Mouse (Mus musculus) gastrocnemius, postnatal 14 days (tissue): Measurements from ENCODE around the gene Mettl26. TPM values are rescaled to one million over a fixed set of nuclear protein-coding genes. Genes with fewer than 3 reads are reported as not detected.

Experiments
- DNase-seq: peaks from one replicate; pipeline ENCODE4 v3.0.0; 2021; ENCODE audit warnings: mixed read lengths
- intact Hi-C: fragments of 180-260 bp; cut with DNase I; formaldehyde crosslinking; loops from one replicate; pipeline ENCODE4 v1.15.1; 2025; ENCODE audit warnings: low total_unique reads
- total RNA-seq, 2 experiments: library from RNA; stranded (reverse); gene quantifications; 2 replicates each; pipeline ENCODE4 v1.2.3; 2021

The Mettl26 gene
- total RNA-seq, 2 experiments from 2014 or later = 26.1 to 27.7 TPM

GRCm38 (mm10) chr17:25880196-25880910 is 5.5 kb downstream of the Mettl26 start, which contains the start of gene Wfikkn1:
Wfikkn1 (minus strand) TSS chr17:25880858.
- intact Hi-C loops = no loop called here

GRCm38 (mm10) chr17:25880913-25881641 is 6.2 kb downstream of the Mettl26 start:
- intact Hi-C loops = no loop called here
- no peak for DNase-seq

More at GRCm38 (mm10) chr17:25880196-25880910, 5.5 kb downstream of the Mettl26 start, which contains the start of gene Wfikkn1:
- DNase-seq = no peak

- intact Hi-C loops = no loop called here
- DNase-seq = no peak
These were observed 6.8 kb downstream of the Mettl26 start for GRCm38 (mm10) chr17:25881691-25882090.

DNA sequence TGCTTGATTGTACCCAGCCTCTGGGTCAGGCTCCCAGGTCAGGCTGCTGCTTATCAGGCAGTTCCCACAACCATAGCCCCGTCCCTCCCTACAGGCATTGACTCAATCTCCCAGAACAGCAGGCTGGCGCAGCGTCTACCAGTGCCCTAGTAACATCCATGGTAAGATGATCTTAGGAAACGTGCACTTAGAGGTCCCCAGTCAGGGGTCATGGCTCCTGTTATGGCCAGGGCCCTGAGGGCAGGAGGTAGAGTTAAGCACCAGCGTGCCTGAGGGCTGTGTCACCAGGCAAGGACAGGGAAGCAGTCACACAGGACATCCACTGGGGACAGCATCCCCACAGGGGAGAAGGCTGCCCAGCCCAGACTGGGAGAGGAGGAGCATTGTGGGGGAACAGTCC is 7.4 kb downstream of the Mettl26 start:
- intact Hi-C loops = no loop called here
- DNase-seq = no peak

GRCm38 (mm10) chr17:25883268-25883667 is 8.4 kb downstream of the Mettl26 start:
- intact Hi-C loops = no loop called here
- no peak for DNase-seq

- no peak for DNase-seq
- intact Hi-C loops = no loop called here
These were observed 8.9 kb downstream of the Mettl26 start for GRCm38 (mm10) chr17:25883824-25884223.

- intact Hi-C loops = no loop called here
- no peak for DNase-seq
These were observed 10.8 kb downstream of the Mettl26 start for GRCm38 (mm10) chr17:25885636-25886035.

- DNase-seq = no peak
- intact Hi-C loops = no loop called here
These were observed 11.9 kb downstream of the Mettl26 start for GRCm38 (mm10) chr17:25886806-25887205.

GRCm38 (mm10) chr17:25887467-25887866 is 12.6 kb downstream of the Mettl26 start:
- intact Hi-C loops = no loop called here
- no peak for DNase-seq

GRCm38 (mm10) chr17:25888837-25889236 is 14.0 kb downstream of the Mettl26 start:
- intact Hi-C loops = no loop called here
- DNase-seq = no peak

- intact Hi-C loops = loop anchor here (2.0 to 5.0 kb wide), 2 partner anchors 33 to 117 kb away; no protein-coding TSS in a partner anchor
- peak; percentile 69 for DNase-seq
These were observed 19.2 kb downstream of the Mettl26 start for GRCm38 (mm10) chr17:25893975-25894617.

DNA sequence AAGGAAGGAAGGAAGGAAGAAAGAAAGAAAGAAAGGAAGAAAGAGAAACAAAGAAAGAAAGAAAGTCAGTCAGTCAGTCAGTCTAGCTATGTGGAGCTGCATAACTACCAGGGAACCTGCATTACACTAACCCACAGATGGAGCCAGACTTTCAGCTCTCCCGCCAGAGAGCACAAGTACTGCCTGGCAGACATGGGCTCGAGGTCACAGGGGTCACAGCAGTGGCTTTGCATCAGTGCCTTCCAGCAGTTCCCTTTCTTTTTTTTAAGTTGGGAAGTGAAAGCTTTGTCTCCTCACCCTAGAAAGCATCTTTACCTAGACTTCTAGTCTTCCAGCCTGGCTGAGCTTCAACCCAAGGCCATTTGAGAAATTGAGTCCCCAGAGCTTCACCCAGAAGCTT is 20.5 kb downstream of the Mettl26 start:
- DNase-seq = no peak
- intact Hi-C loops = loop anchor here (2.0 kb wide), 1 partner anchor 115 kb away; no protein-coding TSS in a partner anchor

DNA sequence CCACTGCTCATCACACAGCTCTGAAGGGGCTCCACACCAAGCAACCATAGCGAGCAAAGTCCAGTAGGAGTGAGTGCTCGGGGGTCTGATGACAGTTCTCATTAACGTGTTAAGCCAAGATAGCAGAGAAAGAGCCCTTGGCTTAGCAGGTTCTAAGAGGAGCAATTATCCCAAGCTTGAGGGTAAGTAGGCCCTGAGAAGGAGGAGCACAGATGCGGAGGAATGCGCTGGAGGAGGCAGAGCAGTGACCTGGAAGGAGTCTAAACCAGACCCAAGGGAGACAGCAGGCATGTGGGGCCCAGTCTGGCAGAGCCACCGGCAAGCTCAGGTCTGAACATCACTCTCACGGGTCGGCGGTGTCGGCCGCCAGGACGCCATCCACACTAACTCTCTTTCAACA is 21.0 kb downstream of the Mettl26 start:
- intact Hi-C loops = loop anchor here (2.0 kb wide), 1 partner anchor 115 kb away; no protein-coding TSS in a partner anchor
- DNase-seq = no peak

GRCm38 (mm10) chr17:25900193-25900592 is 25.3 kb downstream of the Mettl26 start:
- DNase-seq = no peak
- intact Hi-C loops = no loop called here

- intact Hi-C loops = no loop called here
- DNase-seq = no peak
These were observed 28.2 kb downstream of the Mettl26 start for GRCm38 (mm10) chr17:25903061-25903460.

DNA sequence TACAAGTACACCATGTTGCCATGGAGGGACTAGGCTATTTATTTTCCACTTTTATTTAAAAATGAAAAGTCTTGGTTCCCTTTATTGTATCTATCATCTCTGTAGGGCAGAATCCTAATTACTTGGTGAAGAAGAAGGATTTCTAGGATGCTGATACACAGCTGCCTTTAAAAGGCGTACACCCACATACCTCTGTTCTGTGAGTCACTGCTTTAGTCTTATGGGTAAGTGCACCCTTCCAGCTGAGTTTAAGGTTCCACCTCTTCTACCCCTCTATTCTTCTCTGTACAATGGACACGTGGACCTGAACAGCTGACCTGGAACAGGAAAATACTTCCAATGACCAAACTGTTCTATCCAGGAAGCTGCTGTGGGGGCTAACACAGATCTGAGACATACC is 32.8 kb downstream of the Mettl26 start:
- intact Hi-C loops = no loop called here

GRCm38 (mm10) chr17:25911816-25912215 is 36.9 kb downstream of the Mettl26 start:
- DNase-seq = no peak
- intact Hi-C loops = no loop called here

More for the DNA sequence above, 32.8 kb downstream of the Mettl26 start:
- DNase-seq = no peak

- DNase-seq = no peak
- intact Hi-C loops = no loop called here
These were observed 38.5 kb downstream of the Mettl26 start for GRCm38 (mm10) chr17:25913186-25913876.

DNA sequence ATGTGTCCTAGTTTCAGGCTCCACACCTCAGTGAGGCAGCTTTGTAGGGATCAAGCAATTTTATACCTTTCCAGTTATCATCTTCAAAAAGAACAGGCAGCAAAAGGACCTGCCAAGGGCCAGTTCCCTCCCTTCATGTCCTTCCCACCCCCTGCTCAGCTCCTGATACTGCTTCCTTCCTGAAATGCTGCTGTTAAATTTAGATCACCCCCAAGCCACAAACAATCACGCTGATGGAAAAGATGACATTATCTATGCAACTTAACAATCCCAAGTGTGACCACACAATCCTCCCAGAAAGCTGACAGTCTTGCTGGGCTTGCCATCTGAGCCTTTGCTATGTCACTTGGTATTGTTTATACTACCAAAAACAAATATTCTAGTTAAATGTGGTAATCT is 39.0 kb downstream of the Mettl26 start:
- intact Hi-C loops = no loop called here
- no peak for DNase-seq

DNA sequence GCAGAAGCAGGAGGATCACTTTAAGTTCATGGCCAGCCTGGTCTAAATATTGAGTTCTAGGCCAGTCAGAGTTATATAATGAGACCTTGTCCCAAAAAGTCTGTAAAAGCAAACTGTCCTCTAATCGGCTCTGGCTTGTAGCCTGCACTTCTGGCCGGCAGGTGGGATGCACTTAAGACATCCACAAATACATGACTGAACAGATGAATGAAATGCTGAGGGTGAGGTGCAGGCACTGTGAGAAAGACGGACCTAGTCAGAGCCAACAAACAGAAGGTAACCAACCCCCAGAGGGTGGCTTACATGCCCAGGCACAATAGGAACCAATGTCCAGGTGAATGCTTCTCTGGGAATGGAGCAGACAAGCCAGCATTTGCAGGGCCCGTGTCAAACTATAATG is 39.4 kb downstream of the Mettl26 start:
- intact Hi-C loops = no loop called here
- DNase-seq = no peak
